Mouse (Mus musculus): Measurements from ENCODE around the gene Tmem94.
"Not testable (repeated sequence)": the region's sequence is repeated elsewhere in the genome, so short reads cannot be mapped to it uniquely, and the experiment has no call there.

The Tmem94 gene

DNA sequence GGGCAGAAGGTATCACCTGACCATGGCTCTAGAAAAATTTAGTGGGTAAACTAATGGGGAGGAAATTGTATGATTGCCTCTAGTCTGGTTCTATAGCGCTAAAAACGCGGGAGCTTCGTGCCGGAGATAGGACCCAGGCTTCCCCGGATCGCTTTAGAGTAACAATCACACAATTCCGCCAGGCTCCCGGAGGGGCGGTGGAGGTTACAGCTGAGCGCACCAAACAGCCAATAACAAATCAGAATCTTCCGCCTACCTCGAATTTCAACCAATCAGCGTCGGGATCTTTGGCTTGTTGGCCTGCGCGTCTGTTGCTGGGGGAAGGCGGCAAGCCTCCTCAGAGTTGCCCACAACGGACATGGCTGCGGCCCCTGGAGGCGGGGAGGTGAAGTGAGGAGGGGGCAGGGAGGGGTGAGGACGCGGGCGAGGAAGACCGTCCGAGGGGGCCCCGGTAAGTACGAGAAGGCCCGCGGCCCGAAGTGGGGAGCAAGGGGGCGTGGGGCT is at the start of gene Tmem94:
Gene Tmem94, plus strand, starts transcription at position 331 of the 504 bp plus-strand sequence.
- DNase-seq (ENCODE audit: inconsistent age in 2 of 2, low spot score in 1 of 2): peak; percentile 98 to 100

DNA sequence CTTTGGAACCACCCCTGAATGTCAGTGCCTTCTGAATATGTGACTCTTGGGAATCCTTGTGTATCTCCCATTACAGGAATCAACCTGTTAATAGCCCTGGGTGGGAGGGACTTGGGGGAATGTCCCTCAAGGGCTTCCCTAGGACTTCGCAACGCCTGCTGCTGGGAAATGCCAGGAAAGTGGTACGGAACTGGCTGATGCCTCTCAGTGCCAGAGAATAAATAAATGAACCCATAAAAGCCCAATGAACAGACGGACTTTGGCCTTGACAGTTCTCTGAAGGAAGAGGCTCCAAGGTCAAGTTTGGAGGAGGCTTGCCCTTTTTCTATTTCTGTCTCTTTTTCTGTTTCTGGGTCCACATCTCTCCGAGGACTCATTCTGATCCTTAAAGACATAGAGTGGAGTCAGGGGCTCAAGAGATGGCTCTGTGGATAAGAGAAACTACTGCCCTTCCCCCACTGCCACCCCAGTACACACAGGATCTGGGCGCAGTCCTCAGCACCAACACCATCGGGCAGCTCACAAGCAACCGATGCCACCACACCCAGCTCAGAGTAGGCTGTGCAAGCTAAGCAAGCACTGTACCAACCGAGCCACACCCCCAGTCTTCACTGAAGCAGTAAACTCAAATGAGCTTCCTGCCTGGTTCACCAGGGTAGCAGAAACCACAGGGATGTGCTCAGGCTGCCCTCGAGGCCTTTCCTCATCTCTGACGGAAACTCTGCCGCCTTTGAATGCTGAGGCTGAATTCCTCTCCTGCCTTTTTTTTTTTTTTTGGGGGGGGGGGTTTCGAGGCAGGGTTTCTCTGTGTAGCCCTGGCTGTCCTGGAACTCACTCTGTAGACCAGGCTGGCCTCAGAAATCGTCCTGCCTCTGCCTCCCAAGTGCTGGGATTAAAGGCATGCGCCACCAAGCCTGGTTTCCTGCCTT is 48.6 kb upstream of the Tmem94 start:
- DNase-seq (ENCODE audit: inconsistent age in 2 of 2, low spot score in 1 of 2): peak in 1 of 2 experiments; percentile 56

DNA sequence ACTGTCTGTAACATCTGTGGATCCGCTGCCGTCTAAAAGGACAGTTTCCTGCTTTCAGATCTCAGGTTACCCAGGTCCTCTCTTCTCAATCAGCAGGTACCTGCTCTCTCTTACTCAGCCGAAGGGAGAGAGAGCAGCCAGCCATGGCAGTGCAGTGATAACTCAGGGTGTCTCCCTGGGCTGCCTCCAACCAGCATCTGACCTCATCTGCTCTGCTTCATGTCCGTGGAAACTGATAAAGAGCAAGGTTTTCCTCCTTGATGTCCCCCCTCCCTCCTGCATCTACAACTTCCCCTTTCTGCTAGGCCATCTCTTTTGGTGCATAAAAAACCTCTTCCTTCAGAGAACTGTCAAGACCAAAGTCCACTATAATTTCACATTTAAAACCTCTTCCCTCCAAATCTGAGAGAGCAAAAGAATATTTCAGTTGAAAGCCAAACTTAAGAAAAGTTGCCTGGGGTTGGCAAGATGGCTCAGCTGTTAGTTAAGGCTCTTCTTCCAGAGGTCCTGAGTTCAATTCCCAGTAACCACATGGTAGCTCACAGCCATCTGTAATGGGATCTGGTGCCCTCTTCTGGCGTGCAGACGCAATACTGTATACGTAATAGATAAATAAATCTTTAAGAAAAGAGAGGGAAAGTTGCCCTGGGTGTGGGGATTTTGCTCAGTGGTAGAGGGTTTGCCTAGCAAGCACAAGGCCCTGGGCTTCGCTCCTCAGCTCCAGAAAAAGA is 47.4 kb upstream of the Tmem94 start:
- DNase-seq (ENCODE audit: inconsistent age in 2 of 2, low spot score in 1 of 2): peak in 1 of 2 experiments; percentile 77

DNA sequence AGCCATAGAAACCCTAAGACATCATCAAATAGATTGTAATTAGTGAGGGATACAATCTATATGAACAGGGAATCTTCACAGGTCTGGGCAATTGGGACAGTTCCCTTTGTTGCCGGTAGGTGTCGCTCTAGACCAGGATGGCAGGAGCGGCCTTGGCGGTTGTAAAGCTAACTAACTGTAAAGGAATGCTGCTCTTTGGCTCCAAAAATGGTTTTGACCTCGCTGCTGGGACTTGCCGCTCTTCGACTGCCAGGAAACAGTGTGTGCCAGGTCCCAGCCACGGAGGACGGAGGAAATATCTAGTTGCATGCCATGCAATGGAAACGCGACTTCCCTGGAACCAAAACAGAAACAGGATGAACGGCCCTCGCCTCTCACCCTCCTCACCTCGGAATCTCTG is 42.6 kb upstream of the Tmem94 start:
- peak; percentile 92 to 97 for DNase-seq (ENCODE audit: inconsistent age in 2 of 2, low spot score in 1 of 2)

DNA sequence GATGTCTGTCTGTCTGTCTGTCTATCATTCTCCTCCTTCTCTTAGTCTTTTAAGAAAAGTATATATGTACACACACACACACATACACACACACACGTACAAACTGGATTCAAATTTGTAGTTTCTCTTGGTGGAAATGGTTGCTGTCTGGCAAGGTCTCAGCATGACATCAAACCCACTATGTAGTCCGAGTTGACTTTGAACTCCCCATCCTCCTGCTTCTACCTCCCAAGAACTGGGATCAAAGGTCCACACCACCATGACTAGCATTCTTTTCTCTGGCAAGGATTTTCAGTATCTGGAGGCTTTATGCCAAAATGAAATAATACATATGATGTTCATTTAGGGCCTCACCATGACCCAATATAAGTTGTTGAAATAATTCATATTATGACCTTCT is 42.0 kb upstream of the Tmem94 start:
- DNase-seq (ENCODE audit: inconsistent age in 2 of 2, low spot score in 1 of 2): no peak

DNA sequence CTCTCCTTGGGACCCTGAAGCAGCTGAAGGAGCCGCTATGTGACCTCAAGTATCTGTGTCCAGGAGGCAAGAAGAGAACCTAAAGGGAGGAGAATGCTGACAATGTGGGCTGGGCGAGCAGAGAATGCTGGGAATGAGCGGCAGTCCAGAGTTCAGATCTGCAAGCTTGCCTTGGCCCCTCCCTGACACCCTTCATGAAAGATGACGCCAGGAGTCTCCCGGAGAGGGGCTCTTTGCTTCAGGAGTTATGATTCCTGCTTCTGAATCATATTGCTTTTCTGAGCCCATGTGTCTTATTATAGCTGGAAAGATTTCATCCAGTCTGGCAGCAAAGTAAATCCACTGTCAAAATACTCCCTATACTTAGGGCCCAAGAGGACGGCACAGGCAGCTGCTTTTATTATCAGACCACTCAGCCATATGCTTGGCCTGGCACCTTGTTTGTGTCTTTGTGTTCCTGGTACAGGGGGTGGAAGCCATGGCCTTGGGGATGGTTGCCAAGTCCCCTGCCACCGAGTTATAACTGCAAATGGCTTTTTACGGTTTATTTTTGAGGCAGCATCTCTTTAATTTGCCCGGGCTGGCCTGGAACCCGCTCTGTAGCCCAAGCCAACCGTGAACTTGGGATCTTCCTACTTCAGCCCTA is 31.1 kb upstream of the Tmem94 start:
- no peak for DNase-seq (ENCODE audit: inconsistent age in 2 of 2, low spot score in 1 of 2)

DNA sequence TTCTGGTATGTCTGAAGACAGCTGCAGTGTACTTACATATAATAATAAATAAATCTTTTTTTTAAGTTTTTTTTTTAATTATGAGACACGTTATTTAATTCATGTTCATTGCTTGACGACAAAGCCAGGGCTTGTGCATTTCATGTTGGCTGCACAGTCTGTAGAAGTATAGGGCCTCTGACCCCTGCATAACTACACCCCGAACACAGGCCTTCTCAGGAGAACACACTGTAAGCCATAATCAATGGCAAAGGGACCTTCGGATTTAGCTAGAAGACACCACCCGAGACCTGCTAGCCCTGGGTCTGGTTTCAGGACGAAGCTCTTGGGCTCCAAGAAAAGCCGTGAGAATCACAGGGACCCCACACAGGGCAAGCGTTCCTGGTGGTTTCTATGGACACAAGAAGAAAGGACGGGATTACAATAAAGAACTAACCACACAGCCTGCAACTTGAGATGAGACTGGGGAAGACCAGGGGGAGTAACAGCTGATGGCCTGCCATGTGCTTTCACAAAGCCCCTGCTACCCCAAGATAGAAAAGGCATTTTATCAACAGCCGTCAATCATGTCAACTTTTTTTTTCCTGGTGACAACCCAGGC is 27.5 kb upstream of the Tmem94 start:
- no peak for DNase-seq (ENCODE audit: inconsistent age in 2 of 2, low spot score in 1 of 2)

DNA sequence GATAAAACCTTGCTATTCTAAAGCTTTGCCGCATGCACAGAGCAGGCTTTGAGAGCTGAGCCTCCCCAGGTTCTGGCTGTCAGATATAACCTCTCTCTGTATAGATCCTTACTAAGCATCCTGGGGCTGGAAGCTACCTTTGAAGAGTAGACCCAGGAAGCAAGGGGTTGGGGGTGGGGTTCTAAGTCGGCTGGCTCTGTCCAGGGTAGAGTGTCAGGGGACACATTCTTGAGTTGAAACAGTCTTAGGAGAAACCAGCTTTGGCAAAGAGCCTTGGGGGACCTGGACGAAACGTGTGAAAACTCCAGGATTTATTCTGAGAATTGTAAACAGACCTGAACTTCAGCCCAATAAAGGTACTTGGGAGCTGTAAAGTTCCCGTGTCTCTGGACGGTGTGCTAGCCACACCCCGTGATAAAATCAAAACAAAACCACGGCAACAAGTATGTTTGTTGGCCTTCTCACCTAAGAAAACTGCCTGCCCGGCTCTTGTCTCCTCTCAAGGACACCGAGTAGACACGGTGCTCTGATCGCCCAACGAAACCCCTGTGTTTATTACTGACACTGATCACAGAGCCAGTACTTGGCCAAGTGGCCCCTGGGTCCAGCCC is 26.9 kb upstream of the Tmem94 start:
- no peak for DNase-seq (ENCODE audit: inconsistent age in 2 of 2, low spot score in 1 of 2)

DNA sequence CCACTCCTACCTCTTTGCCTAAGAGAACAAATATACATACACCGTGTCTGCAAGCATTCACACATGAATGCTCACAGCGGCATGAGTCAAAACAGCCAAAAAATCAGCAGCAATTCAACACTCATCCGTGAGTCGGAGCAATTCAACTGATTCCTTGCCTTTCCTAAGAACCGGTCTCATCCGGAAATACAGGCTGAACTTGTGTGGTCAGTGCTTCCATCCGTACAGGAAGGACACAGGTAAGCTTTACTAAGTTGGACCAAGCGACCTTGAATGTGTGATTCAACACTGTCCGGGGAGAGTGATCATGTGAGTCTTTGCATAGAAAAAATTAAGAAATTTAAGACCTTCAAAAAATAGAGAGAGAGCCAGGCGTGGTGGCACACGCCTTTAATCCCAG is 24.2 kb upstream of the Tmem94 start:
- no peak for DNase-seq (ENCODE audit: inconsistent age in 2 of 2, low spot score in 1 of 2)

DNA sequence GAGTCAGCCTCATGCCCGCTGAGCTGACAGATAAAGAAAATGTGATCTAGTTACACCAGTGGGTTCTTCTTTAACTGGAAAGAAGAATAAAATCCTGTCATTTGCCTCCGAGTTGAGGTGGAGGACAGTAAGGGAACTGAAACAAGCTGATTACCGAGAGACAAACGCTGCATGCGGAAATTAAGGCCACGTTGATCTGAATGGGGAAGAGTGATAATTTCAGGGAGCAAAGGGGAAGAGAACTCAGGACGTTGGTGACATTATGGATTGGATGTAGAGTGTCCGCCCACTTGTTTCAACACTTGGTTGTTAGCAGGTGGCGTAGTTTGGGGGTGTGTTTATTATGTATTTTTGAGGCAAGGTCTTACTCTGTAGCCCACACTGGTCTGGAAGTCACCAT is 22.3 kb upstream of the Tmem94 start:
- DNase-seq (ENCODE audit: inconsistent age in 2 of 2, low spot score in 1 of 2): no peak

DNA sequence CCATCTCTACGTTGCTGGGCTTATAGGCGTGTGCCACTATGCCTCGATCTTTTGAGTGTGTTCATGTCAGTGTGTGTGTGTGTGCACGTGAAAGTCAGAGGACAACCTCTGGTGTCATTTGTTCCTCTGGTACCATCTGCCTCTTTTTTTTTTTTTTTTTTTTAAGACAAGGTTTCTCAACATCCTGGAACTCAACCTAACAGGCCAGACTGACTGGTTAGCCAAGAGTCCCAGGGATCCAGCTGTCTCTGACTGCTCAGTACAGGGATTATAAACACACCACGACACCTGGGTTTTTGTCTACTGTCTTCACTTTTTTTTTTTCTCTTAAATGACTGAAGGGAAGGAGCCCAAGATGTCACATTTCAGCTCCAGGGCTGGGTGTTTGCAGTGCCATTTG is 20.8 kb upstream of the Tmem94 start:
- DNase-seq (ENCODE audit: inconsistent age in 2 of 2, low spot score in 1 of 2): no peak

DNA sequence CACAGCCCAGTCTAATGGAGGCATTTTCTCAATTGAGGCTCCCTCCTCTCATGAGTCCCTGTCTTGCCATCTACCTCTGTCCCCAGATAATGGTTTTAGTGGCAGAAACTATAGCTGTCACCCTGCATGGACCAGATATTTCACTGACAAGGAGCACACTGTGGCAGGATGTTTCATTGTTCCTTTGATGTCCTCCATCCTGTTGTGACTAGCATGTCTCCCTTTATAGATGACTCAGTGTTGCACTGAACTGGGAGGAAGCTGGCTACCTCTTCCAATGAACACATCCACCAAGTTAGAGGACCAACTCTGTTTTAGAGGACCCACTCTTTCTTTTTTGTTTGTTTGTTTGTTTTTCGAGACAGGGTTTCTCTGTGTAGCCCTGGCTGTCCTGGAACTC is 19.1 kb upstream of the Tmem94 start:
- DNase-seq (ENCODE audit: inconsistent age in 2 of 2, low spot score in 1 of 2): no peak

DNA sequence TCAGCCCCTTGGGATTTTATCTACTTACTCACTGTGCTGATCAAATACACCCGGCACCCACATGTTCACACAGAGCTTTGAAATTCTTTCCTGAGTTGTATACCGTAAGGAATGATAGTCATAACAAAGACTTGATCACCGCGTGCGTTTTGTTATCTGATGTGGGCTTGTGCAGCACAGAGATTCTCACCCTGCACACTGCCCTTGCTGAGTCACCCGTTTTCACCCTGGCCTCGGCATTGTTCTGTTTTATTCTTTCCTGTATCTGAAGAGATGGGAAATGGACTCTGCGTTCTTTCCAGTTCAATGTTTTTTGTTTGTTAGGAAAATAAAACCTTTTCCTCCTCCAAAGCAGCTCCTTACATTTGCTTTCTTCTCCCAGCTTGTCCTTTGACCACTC is 18.5 kb upstream of the Tmem94 start:
- peak in 1 of 2 experiments; percentile 59 for DNase-seq (ENCODE audit: inconsistent age in 2 of 2, low spot score in 1 of 2)

DNA sequence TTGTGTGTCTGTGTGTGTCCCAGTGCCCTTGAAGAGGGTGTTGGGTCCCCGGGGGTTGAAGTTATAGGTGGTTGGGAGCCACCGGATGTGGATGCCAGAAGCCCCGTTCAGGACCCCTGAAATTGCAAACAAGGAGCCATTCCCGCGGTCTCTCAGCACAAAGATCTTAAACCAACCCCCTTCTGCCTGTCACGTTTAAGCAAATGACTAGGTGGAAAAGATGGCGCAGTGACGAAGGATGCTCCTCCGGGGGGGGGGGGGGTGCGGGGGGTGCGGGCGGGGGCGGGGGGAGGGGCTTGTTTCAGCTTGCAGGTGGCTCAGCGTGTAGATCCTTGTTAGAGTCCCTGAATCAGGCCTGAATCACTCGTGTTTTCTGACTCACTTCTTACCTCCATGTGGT is 17.9 kb upstream of the Tmem94 start:
- DNase-seq (ENCODE audit: inconsistent age in 2 of 2, low spot score in 1 of 2): no peak

DNA sequence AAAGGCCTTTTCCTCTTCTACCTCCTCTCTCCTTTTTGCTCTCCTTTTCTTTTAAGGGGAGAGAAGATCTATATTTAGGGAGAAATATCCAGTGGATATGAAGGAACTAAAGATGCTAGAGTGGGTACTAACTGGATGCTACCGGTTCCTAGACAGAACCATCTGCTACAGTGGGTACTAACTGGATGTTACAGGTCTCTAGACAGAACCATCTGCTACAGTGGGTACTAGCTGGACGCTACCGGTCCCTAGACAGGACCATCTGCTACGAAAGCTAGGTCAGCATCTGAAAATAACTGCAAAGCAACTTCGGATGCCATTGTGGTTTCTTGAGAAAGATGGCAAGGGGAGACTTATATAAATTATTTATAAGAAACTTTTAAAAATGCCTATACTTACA is 15.4 kb upstream of the Tmem94 start:
- DNase-seq (ENCODE audit: inconsistent age in 2 of 2, low spot score in 1 of 2): no peak

DNA sequence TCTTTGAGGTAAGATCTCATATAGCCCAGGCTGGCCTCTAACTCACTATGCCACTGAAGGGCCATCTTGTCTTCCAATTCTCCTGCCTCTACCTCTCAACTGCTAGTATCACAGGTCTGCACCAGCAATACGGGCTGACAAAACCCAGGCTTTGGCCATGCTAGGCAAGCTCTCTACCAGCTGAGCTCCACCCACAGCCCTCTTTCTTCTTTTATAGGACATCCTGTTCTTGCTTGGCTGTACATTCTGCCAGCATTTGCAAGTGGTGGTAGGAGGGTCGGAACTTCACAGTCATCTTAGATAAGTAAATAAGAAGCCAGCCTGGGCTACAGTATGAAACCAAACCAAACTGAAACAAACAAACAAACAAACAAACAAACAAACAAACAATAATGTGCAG is 13.5 kb upstream of the Tmem94 start:
- no peak for DNase-seq (ENCODE audit: inconsistent age in 2 of 2, low spot score in 1 of 2)

DNA sequence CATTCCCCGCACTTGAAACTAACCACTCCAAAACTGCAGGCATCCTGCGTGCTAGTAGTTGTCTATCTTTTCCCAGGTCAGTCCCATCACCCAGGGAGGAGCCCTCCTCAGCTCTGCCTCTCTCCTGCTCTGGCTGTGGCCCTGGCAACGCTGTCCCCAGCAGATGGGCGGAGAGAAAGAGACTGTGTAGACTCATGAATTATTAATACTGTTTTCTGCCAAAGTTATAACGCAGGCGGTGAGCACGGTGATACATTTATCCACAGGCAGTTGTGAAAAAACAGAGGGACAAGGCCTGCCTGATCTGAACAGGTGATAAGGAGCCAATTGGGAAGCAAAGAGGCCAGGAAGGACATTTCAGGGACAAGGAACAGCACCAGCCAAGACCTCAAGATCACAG is 12.6 kb upstream of the Tmem94 start:
- peak in 1 of 2 experiments; percentile 4 for DNase-seq (ENCODE audit: inconsistent age in 2 of 2, low spot score in 1 of 2)

DNA sequence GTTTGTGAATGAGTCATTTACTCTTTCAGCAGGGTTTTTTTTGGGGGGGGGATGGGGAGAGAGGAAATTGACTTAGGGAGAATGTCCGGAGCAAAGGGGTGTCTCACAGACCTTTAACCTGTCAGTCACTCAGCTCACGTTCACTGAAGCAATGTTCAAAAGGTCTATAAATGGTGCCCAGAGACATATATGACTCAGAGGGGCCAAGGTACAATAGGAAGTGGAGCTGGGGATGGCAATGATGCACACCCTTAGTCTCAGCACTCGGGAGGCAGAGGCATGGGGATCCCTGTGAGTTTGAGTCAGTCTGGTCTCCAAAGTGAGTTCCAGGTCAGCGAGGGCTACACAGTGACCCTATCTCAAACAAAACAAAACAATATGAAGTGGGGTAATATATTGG is 11.7 kb upstream of the Tmem94 start:
- DNase-seq (ENCODE audit: inconsistent age in 2 of 2, low spot score in 1 of 2): peak in 1 of 2 experiments; percentile 32

DNA sequence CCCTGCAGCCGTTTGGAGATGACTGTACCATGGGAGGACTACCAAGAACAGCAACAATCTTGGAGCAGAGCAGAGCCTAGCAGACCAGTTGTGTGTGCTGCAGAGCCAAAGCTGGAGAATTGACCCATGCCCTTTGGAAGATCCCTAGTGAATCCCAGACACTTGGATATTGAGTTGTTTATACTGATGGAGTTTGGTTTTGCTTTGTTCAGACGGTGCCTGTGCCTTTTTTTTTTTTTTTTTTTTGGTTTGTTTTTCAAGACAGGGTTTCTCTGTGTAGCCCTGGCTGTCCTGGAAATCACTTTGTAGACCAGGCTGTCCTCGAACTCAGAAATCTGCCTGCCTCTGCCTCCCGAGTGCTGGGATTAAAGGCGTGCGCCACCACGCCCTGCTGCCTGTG is 3.1 kb upstream of the Tmem94 start:
- not testable (repeated sequence) for DNase-seq (ENCODE audit: inconsistent age in 2 of 2, low spot score in 1 of 2)

DNA sequence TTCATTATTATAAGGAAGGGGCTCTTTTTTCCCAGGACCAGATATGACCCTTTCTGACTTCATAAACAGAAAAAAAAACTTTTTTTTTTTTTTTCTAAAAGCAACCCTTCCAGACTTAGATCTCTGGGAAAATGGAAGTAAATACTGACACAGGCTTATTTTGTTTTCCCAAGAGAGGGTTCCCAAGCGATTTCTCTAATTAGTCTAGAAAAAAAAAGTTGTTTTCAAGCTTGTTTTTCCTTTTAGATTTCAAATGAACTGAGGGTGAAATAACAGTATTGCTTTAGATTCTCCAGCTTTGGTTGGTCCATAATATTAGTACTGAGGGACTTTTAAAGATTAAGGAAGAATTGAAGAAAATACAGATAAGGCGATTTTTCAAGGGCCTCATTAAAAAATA is 535 bp upstream of the Tmem94 start:
- DNase-seq (ENCODE audit: inconsistent age in 2 of 2, low spot score in 1 of 2): no peak
